Mouse (Mus musculus): ENCODE data around the gene Zfp598.

Gene Zfp598

DNA sequence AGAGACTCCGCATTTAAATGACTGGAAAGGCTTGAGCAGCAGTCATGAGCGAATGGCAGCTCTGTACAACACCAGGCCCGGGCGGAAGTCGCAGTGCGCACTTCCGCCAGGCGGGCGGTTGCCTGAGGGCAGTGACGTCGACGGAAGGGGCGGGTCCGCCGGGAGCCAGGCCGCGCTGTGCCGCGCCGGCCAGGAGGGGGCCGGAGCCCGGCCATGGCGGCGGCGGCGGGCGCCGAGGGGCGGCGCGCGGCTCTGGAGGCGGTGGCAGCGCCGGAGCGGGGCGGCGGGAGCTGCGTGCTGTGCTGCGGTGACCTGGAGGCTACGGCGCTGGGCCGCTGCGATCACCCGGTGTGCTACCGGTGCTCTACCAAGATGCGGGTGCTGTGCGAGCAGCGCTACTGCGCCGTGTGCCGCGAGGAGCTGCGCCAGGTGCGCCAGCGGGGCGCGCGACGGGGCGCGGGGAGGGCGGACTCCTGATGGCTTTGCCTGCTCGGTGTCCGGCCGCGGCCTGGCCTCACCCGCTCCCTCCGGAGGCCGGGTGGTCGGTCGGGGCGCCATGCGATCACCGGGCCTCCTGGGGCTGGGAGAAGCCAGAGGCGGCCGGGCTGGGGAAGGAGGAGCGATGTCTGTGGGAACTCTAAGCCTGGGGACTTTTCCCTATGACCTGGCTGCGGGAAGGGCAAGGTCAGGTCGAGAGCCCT, at the start of gene Zfp598:
Zfp598 (plus strand) TSS at position 143 of the 701 bp plus-strand sequence.
- peak; percentile 98 to 99 for DNase-seq

GRCm38 (mm10) chr17:24625472-24625871, 44.0 kb upstream of the Zfp598 start:
- no peak for DNase-seq

DNA sequence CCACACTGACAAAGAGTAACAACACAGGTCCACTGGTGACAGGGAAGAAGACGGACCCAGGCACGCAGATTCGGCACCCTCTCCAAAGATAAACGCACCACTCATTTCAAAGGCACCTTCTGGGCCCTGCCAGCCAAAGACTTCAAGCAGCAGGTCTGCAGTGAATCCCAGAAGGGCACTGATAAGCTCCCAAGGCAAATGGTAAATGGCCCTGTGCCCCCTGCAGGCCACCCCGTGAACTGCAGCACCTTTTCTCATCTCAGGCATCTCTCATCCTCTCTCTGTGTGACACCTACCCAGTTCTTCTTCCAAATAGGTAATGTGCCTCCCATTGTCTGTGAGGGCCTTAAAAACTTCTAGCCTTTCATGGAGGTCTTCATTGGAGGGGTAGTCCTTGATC, 40.8 kb upstream of the Zfp598 start:
- peak; percentile 86 to 89 for DNase-seq

DNA sequence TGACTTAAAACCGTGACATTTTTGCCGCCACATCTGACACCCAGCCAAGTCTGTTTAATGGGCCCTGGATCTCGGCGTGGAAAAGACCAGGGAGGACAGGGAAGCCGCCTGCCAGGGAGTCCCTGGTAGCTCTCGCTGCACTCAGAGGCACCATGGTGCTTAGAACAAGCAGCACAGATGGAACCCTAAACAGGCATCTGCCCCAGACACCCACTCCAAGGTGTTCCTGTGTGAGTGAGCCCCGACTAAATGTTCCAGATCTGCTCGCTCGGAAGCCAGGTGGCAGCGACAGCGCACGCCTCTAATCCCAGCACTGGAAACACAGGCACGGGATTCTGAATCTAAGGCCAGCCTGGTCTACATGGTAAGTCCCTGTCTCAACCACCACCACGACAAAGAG, 39.4 kb upstream of the Zfp598 start:
- no peak for DNase-seq

- DNase-seq = peak; percentile 82 to 83
Measured at GRCm38 (mm10) chr17:24632167-24632812, 37.2 kb upstream of the Zfp598 start, which contains the start of the genes Tsc2 and Nthl1. TSS of gene Tsc2 (minus strand) at chr17:24632630. TSS of gene Nthl1 (plus strand) at chr17:24632680.

GRCm38 (mm10) chr17:24632813-24633449, 36.6 kb upstream of the Zfp598 start:
- no peak for DNase-seq

DNA sequence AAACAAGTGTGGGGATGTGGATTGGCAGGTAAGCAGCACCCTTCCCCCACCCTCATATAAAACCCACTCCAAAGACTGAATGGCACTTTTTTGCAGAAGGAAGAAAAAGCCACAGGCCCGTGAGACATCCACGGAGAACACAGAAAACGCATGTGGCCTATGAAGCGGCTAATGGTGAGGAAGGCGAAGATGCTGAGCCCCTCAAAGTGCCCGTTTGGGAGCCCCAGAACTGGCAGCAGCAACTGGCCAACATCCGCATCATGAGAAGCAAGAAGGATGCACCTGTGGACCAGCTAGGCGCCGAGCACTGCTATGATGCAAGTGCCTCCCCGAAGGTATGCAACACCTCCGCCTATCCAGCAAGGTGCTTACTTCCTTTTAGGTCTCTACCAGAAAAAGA, 35.7 kb upstream of the Zfp598 start:
- no peak for DNase-seq

DNA sequence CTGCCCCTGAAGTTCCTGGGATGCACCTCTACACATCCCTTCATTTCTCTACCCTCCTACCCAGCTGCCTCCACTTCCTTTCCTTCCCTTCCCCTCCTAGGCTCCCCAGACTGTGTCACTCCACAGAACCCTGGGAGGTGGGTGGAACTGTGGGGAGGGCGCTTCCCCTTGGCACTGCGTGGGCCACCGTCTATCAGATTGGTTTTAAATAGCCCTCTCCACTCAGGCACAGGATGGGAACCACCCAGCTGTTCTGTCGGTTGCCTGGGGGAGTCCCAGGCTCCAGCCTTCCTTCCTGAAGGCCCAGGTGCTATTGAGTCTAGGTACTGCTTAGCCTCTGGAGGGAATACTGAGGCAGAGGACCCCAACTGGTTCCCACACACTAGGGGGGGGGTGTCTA, 34.5 kb upstream of the Zfp598 start:
- no peak for DNase-seq

GRCm38 (mm10) chr17:24635694-24636093, 33.8 kb upstream of the Zfp598 start:
- DNase-seq = no peak

- DNase-seq = no peak
Measured at GRCm38 (mm10) chr17:24636781-24637481, 32.6 kb upstream of the Zfp598 start.

DNA sequence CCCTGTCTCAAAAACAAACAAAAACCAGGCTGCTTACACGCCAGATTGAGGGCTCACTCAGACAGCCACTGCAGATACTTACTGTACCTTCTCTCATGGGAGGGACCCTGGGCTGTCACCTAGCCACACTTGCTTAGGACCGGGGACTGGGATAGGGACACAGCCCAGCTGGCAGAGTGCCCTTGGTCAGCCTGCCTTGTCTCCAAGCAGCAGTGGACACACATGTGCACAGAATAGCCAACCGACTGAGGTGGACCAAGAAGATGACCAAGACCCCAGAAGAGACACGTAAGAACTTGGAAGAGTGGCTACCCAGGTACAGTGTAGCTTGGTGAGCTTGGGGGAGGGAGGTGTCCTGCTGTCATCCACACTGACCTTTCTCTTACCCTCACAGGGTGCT, 31.3 kb upstream of the Zfp598 start:
- no peak for DNase-seq

DNA sequence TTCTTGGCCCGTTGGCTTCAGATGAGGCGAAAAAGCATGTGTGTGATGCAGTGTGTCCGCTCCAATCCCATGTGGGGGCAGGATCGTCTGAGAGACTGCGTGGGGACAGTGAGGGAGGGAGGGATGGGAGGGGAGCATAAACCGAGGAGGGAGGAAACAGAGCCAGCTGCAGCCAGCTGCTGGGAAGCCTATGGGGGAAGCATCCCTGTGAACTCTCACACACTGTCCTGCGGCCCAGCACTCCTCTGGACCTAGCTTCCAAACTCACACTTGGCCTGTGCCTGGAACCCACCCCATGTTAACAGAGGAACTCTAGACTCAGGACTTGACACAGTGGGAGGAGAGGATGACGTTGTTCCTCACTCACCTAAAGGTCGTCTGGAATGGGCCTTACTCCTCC, 30.6 kb upstream of the Zfp598 start:
- DNase-seq = no peak

GRCm38 (mm10) chr17:24639571-24639988, 29.9 kb upstream of the Zfp598 start:
- no peak for DNase-seq

GRCm38 (mm10) chr17:24640119-24640518, 29.4 kb upstream of the Zfp598 start:
- DNase-seq = no peak

DNA sequence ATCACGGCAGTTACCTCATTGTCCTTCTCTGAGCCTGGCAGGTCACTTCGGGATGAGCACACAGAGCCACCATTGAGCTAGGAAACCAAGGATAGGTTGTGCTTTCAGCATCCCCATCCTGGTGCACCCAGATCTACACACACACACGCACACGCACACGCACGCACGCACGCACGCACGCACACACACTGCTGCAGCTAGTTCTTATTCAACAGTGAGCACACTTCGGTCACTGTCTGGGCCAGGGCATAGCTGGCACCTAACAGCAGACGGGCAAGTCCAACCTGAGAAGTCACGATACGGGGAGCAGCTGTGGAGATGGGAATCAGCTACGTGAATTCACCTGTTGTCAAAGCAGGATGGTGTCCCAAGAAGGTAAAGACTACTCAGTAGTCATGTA, 28.9 kb upstream of the Zfp598 start:
- no peak for DNase-seq

DNA sequence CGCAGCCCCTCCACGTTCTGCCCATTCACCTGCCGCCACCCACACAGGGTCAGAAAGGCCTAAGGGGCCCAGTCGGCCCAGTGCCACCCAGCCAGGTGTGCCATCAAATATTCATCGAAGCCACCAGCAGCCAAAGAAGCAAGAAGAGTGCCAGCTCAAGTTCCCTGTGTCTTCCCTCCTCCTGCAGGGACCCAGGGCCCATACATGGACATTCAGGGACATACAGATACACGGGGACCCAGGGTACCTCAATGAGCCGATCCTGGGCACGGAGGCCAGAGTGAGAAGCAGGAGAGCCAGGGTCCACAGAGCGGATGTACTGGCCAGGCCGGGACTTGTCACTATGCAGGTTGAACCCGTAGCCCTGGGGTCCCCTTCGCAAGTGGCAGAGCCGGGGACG, 27.5 kb upstream of the Zfp598 start:
- no peak for DNase-seq

DNA sequence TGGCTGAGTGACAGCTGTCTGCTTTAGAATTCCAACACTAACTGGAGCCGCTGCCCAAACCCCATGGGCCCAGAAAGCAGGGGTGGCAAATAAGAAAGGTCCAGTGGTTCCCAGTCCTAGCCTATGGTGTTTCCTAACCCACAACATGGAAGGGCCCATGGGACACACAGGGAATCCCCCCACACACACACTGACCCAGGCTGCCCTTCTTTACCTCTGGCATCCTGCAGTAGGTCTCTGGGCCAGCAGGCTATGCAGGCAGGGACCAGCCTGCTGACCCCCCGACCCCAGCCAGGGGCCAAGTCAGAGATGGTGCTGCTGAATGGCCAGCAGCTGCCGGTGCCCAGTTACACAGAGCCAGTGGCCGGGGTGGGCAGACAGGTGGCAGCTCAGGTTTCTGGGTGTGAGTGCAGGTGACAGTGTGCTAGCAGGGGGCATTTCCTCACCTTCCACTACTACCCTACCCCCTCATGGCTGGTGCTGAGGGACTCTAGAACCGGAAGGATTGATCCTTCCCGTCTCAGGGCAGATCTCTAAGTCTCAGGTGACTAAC, 26.6 kb upstream of the Zfp598 start:
- no peak for DNase-seq

- DNase-seq = no peak
Measured at GRCm38 (mm10) chr17:24644030-24644715, 25.3 kb upstream of the Zfp598 start.

DNA sequence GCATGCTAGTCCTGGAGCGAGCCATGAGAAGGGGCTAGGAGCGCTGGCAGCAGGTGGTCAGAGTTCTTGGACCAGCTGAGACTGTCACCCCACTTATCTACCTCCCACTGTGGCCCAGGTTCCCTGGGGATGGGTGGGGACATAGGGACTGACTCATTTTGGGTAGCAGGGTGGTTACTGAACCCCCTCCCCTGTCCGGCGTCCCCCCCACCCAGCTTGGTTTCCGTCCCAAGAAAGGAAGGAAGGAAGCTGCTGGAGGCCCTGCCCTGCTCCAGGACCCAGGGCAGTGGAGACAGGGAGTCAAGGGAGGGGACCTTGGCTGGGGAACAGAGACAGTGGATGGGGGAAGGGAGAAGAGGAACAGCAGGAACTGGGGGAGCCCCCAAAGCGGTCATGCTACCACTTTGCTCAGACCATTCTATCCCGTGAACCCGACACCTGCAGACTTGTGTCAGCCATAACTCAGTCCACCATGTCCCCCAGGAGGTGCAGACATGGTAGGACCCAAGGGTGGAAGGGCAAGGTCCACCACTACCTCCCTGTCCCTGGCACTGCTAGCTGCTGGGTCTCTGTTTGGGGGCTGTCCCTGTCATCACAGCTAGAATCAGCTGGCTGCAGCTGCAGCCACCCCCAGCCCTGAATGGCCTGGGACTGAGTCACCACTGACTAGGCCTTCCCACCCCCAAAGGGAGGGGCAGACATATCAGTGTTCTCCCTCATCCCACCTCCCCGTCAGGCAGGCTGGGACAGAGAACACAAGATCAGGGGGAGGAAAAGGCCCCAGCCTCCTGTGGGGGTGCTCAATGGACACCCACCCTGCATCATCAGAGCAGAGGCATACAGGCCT, 24.4 kb upstream of the Zfp598 start:
- DNase-seq = no peak

- DNase-seq = no peak
Measured at GRCm38 (mm10) chr17:24645916-24646315, 23.6 kb upstream of the Zfp598 start.

DNA sequence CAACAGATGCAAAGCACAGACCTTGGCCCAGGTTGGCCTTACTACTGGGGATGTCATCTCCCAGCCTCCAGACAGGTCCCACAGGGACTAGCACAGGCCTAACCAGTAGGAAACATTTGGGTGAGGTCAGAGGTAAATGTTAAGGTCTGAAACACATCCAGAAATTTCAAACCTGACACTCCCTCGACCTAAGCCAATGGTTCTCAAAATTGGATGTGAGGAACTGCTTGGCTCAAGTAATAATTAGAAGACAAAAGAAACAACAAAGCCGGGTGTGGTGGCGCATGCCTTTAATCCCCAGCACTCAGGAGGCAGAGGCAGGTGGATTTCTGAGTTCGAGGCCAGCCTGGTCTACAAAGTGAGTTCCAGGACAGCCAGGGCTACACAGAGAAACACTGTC, 23.1 kb upstream of the Zfp598 start:
- no peak for DNase-seq

DNA sequence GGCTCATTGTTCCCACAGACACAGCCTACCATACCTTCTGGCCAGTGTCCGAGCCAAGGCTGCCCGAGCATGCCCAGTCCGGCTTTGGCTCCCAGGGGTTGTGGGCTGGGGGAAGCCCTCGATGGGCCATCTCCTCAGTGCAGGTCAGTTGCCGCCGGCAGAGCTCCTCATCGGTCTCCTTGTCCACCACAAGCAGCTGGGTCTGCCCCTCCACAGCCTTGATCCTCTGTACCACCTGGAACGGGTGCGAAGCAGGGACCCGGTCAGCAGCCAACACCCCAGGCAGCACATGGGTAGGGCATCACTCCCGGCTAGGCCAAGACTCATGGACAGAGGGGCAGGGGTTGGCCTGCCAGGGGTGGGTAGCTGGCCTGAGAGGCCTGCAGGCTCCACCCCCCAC, 22.0 kb upstream of the Zfp598 start:
- DNase-seq = no peak
